Mouse (Mus musculus): ENCODE data around the gene Zbtb32. TPM values are rescaled to one million over a fixed set of nuclear protein-coding genes. Genes with fewer than 3 reads are reported as not detected.

Zbtb32 gene
- polyA plus RNA-seq, 1 experiment from 2014 or later: 1.8 TPM

GRCm38 (mm10) chr7:30587842-30588667 lies 10.7 kb downstream of the Zbtb32 start:
- Histone ChIP-seq H3K27ac (replicated peaks) (peak overlapping the region; percentile 94), H3K36me3 (peaks cover 39% of the 10 kb centered on the region), H3K9ac (peak overlapping the region; percentile 76), H3K9me3 (replicated peaks) (no peaks in the 10 kb centered on the region), H3K4me3 (replicated peaks) (peak overlapping the region; percentile 92), H3K4me1 (peaks cover 25% of the 10 kb centered on the region), H3K4me2 (replicated peaks) (peak overlapping the region; percentile 85), H3K27me3 (no peaks in the 10 kb centered on the region)
- under 1% methylated on average over 66 of the region's 67 CpGs for whole genome bisulfite sequencing
- ATAC-seq (ENCODE audit: insufficient number of reproducible peaks, low FRiP score, low TSS enrichment, low read depth): peak; percentile 21; the same call in 1 of the 2 replicates

GRCm38 (mm10) chr7:30586455-30587020 lies 12.2 kb downstream of the Zbtb32 start:
- H3K4me1 ChIP-seq: peaks cover 25% of the 10 kb centered on the region
- H3K4me2 ChIP-seq (replicated peaks): peak overlapping the region; percentile 85
- no peaks in the 10 kb centered on the region for H3K9me3 ChIP-seq (replicated peaks)
- H3K27ac ChIP-seq (replicated peaks): no peak overlapping the region
- H3K27me3 ChIP-seq: no peaks in the 10 kb centered on the region
- WGBS: 90% methylated on average over 28 of the region's 28 CpGs
- H3K9ac ChIP-seq: peak overlapping the region; percentile 1; the same call in 1 of the 2 replicates
- H3K36me3 ChIP-seq: peaks cover 54% of the 10 kb centered on the region
- no peak for ATAC-seq (ENCODE audit: insufficient number of reproducible peaks, low FRiP score, low TSS enrichment, low read depth)
- peak overlapping the region; percentile 92; the same call in 1 of the 2 replicates for H3K4me3 ChIP-seq (replicated peaks)

GRCm38 (mm10) chr7:30585170-30585569 lies 13.5 kb downstream of the Zbtb32 start:
- no peaks in the 10 kb centered on the region for H3K9me3 ChIP-seq (replicated peaks)
- H3K27ac ChIP-seq (replicated peaks): no peak overlapping the region
- no peak overlapping the region for H3K4me2 ChIP-seq (replicated peaks)
- no peak overlapping the region for H3K4me3 ChIP-seq (replicated peaks)
- no peak for ATAC-seq (ENCODE audit: insufficient number of reproducible peaks, low FRiP score, low TSS enrichment, low read depth)
- 95% methylated on average over 7 of the region's 7 CpGs for WGBS
- H3K4me1 ChIP-seq: peaks cover 22% of the 10 kb centered on the region
- H3K27me3 ChIP-seq: no peaks in the 10 kb centered on the region
- peaks cover 66% of the 10 kb centered on the region for H3K36me3 ChIP-seq
- no peak overlapping the region for H3K9ac ChIP-seq

- Histone ChIP-seq H3K9me3 (replicated peaks) (no peaks in the 10 kb centered on the region), H3K9ac (no peak overlapping the region), H3K4me1 (peaks cover 16% of the 10 kb centered on the region), H3K27ac (replicated peaks) (no peak overlapping the region), H3K36me3 (peaks cover 74% of the 10 kb centered on the region), H3K4me3 (replicated peaks) (no peak overlapping the region), H3K4me2 (replicated peaks) (no peak overlapping the region), H3K27me3 (no peaks in the 10 kb centered on the region)
- ATAC-seq (ENCODE audit: insufficient number of reproducible peaks, low FRiP score, low TSS enrichment, low read depth): no peak
- 94% methylated on average over 10 of the region's 10 CpGs for WGBS
Observed at GRCm38 (mm10) chr7:30584339-30584738, 14.4 kb downstream of the Zbtb32 start.

GRCm38 (mm10) chr7:30581547-30581946 lies 17.2 kb downstream of the Zbtb32 start:
- WGBS: 91% methylated on average over 16 of the region's 16 CpGs

GRCm38 (mm10) chr7:30579950-30580349 lies 18.8 kb downstream of the Zbtb32 start:
- Histone ChIP-seq H3K4me1 (no peaks in the 10 kb centered on the region), H3K4me2 (replicated peaks) (no peak overlapping the region), H3K27ac (replicated peaks) (no peak overlapping the region), H3K36me3 (peaks cover 98% of the 10 kb centered on the region), H3K9me3 (replicated peaks) (no peaks in the 10 kb centered on the region), H3K9ac (no peak overlapping the region), H3K4me3 (replicated peaks) (no peak overlapping the region), H3K27me3 (no peaks in the 10 kb centered on the region)
- 87% methylated on average over 8 of the region's 8 CpGs for WGBS
- ATAC-seq (ENCODE audit: insufficient number of reproducible peaks, low FRiP score, low TSS enrichment, low read depth): no peak

More at GRCm38 (mm10) chr7:30581547-30581946, 17.2 kb downstream of the Zbtb32 start:
- Histone ChIP-seq H3K27me3 (no peaks in the 10 kb centered on the region), H3K4me1 (peaks cover 3% of the 10 kb centered on the region), H3K9me3 (replicated peaks) (no peaks in the 10 kb centered on the region), H3K36me3 (peaks cover 98% of the 10 kb centered on the region), H3K27ac (replicated peaks) (no peak overlapping the region), H3K9ac (no peak overlapping the region), H3K4me2 (replicated peaks) (no peak overlapping the region), H3K4me3 (replicated peaks) (no peak overlapping the region)
- no peak for ATAC-seq (ENCODE audit: insufficient number of reproducible peaks, low FRiP score, low TSS enrichment, low read depth)

- no peaks in the 10 kb centered on the region for H3K4me1 ChIP-seq
- H3K9me3 ChIP-seq (replicated peaks): no peaks in the 10 kb centered on the region
- no peak overlapping the region for H3K4me3 ChIP-seq (replicated peaks)
- no peaks in the 10 kb centered on the region for H3K27me3 ChIP-seq
- 0 out of 2 replicates have a peak, but pooled peaks have one; percentile 29 for ATAC-seq (ENCODE audit: insufficient number of reproducible peaks, low FRiP score, low TSS enrichment, low read depth)
- H3K4me2 ChIP-seq (replicated peaks): no peak overlapping the region
- H3K9ac ChIP-seq: no peak overlapping the region
- peaks cover 97% of the 10 kb centered on the region for H3K36me3 ChIP-seq
- 66% methylated on average over 2 of the region's 2 CpGs for WGBS
- H3K27ac ChIP-seq (replicated peaks): no peak overlapping the region
Observed at GRCm38 (mm10) chr7:30572969-30573368, 25.7 kb downstream of the Zbtb32 start.

GRCm38 (mm10) chr7:30572389-30572788 lies 26.3 kb downstream of the Zbtb32 start:
- Histone ChIP-seq H3K36me3 (peaks cover 91% of the 10 kb centered on the region), H3K4me1 (no peaks in the 10 kb centered on the region), H3K27ac (replicated peaks) (no peak overlapping the region), H3K27me3 (no peaks in the 10 kb centered on the region), H3K4me2 (replicated peaks) (no peak overlapping the region), H3K4me3 (replicated peaks) (no peak overlapping the region), H3K9ac (no peak overlapping the region), H3K9me3 (replicated peaks) (no peaks in the 10 kb centered on the region)
- ATAC-seq (ENCODE audit: insufficient number of reproducible peaks, low FRiP score, low TSS enrichment, low read depth): no peak
- 88% methylated on average over 5 of the region's 5 CpGs for WGBS

- peaks cover 9% of the 10 kb centered on the region; the same call in 1 of the 2 replicates for H3K4me1 ChIP-seq
- H3K4me3 ChIP-seq (replicated peaks): no peak overlapping the region
- H3K36me3 ChIP-seq: peaks cover 59% of the 10 kb centered on the region
- no peak overlapping the region for H3K9ac ChIP-seq
- no peaks in the 10 kb centered on the region for H3K9me3 ChIP-seq (replicated peaks)
- 86% methylated on average over 11 of the region's 11 CpGs for WGBS
- ATAC-seq (ENCODE audit: insufficient number of reproducible peaks, low FRiP score, low TSS enrichment, low read depth): no peak
- no peaks in the 10 kb centered on the region for H3K27me3 ChIP-seq
- no peak overlapping the region for H3K4me2 ChIP-seq (replicated peaks)
- no peak overlapping the region for H3K27ac ChIP-seq (replicated peaks)
Observed at GRCm38 (mm10) chr7:30567555-30567954, 31.2 kb downstream of the Zbtb32 start.

GRCm38 (mm10) chr7:30566033-30566432 lies 32.7 kb downstream of the Zbtb32 start:
- Histone ChIP-seq H3K4me2 (replicated peaks) (no peak overlapping the region), H3K9ac (no peak overlapping the region), H3K27me3 (no peaks in the 10 kb centered on the region), H3K27ac (replicated peaks) (no peak overlapping the region), H3K36me3 (peaks cover 47% of the 10 kb centered on the region), H3K4me3 (replicated peaks) (no peak overlapping the region), H3K9me3 (replicated peaks) (no peaks in the 10 kb centered on the region), H3K4me1 (peaks cover 13% of the 10 kb centered on the region; the same call in 1 of the 2 replicates)
- 84% methylated on average over 9 of the region's 9 CpGs for WGBS
- no peak for ATAC-seq (ENCODE audit: insufficient number of reproducible peaks, low FRiP score, low TSS enrichment, low read depth)

- peak within 1 kb of the TSS; percentile 94; the same call in 1 of the 2 replicates for H3K4me3 ChIP-seq (replicated peaks)
- 95% methylated on average over 12 of the region's 12 CpGs for WGBS
Observed at GRCm38 (mm10) chr7:30564970-30565571, 33.6 kb downstream of the Zbtb32 start, which contains the start of gene Igflr1. Gene Igflr1, plus strand, starts transcription at chr7:30565427.

More at GRCm38 (mm10) chr7:30564970-30565571, 33.6 kb downstream of the Zbtb32 start, which contains the start of gene Igflr1:
- H3K27ac ChIP-seq (replicated peaks): no peak within 1 kb of the TSS
- H3K4me1 ChIP-seq: peaks cover 15% of the 10 kb centered on the region; the same call in 1 of the 2 replicates
- no peaks in the 10 kb centered on the region for H3K9me3 ChIP-seq (replicated peaks)
- H3K4me2 ChIP-seq (replicated peaks): no peak within 1 kb of the TSS
- H3K36me3 ChIP-seq: peaks cover 37% of the 10 kb centered on the region
- no peak for ATAC-seq (ENCODE audit: insufficient number of reproducible peaks, low FRiP score, low TSS enrichment, low read depth)
- H3K27me3 ChIP-seq: no peaks in the 10 kb centered on the region
- no peak within 1 kb of the TSS for H3K9ac ChIP-seq

Measured in embryonic facial prominence, embryonic 15.5 days (tissue).